In the genomic region with DNA sequence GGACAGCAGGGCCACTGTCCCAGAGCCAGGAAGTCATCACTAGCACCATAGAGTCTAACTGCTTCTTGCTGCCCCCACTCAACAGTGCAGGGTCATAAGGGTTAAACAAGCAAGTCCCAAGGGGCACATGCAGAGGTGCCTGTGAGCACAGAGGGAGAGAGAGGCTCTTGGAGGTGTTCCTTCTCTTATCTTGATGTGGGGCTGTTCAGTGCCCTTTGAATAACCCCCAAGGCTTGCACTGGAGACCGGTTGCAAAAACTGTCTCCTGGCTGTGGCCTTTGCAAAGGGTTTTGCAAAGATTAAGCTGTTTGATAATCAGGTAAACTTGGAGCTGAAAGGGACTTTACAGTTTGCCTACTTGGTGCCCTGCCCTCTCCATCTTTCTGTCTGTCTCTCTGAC, we compare ENCODE assay signal across 20 mouse cellular contexts.
DNase-seq lines count a peak whose midpoint lies in the region; ATAC-seq and TF ChIP-seq lines count a peak whose summit lies in the region.
"Had no signal": no experiment of that assay in that cellular context is flagged by ENCODE, and none has a peak within 500 bp of the region (broad histone marks: within the 10 kb centered on the region; RNA-seq: fewer than 3 reads in every experiment).

No protein-coding gene starts in this region.

- no peaks in the 10 kb centered on the region for H3K36me3 ChIP-seq in liver, embryonic 12.5 days
- no peaks in the 10 kb centered on the region for H3K36me3 ChIP-seq in thymus, adult 2 months (ENCODE audit: control insufficient read depth, insufficient read depth, low read length)
- no peaks in the 10 kb centered on the region for H3K36me3 ChIP-seq in kidney, adult 2 months (ENCODE audit: control insufficient read depth, insufficient read depth, low read length)
- H3K36me3 ChIP-seq: forebrain, embryonic 15.5 days; hindbrain, embryonic 12.5 days; kidney, embryonic 15.5 days; limb, embryonic 12.5 days; midbrain, embryonic 12.5 days had no signal

- no peak for DNase-seq in liver
- DNase-seq in thymus, postnatal 4 days: peak; percentile 40
- no peak for DNase-seq in thymus, adult 2 months
- DNase-seq in fat pad, adult 2 months (ENCODE audit: extremely low read depth, low read depth, low spot score): peak; percentile 49
- peak; percentile 59 for DNase-seq in yolk sac, embryonic 10.5 days (ENCODE audit: low spot score)
- no peak for DNase-seq in kidney, adult 2 months
- no peak for DNase-seq in adrenal gland, adult 18-20 months (ENCODE audit: low spot score in 2 of 2)
- DNase-seq: cerebellum, adult 8-10 months; heart, postnatal 14 days; kidney, postnatal 4 days; lung, postnatal 4 days; thymus, postnatal 25 days had no signal

- no peak overlapping the region for H3K4me3 ChIP-seq in liver, embryonic 12.5 days
- H3K4me3 ChIP-seq in thymus, adult 2 months (ENCODE audit: control insufficient read depth, insufficient read depth, low read length): no peak overlapping the region
- H3K4me3 ChIP-seq in kidney, adult 2 months (ENCODE audit: insufficient read depth, low read depth, low read length): no peak overlapping the region
- H3K4me3 ChIP-seq: forebrain, embryonic 15.5 days; hindbrain, embryonic 12.5 days; kidney, embryonic 15.5 days; limb, embryonic 12.5 days; midbrain, embryonic 12.5 days had no signal

- no peak for TF ChIP-seq CTCF in thymus, adult 2 months (IDR thresholded peaks at IDR 0.05; ENCODE audit: borderline replicate concordance, control insufficient read depth, extremely low read depth, insufficient read depth, low read length, poor library complexity)
- TF ChIP-seq CTCF in kidney, adult 2 months (conservative IDR thresholded peaks at IDR 0.05; ENCODE audit: insufficient read depth, insufficient read length, low read depth, low read length): no peak

- H3K4me2 ChIP-seq in liver, embryonic 12.5 days: peak overlapping the region; percentile 6; the same call in 1 of the 2 replicates
- H3K4me2 ChIP-seq: forebrain, embryonic 15.5 days; hindbrain, embryonic 12.5 days; kidney, embryonic 15.5 days; limb, embryonic 12.5 days; midbrain, embryonic 12.5 days had no signal

- 13% methylated on average over 1 of the region's 1 CpGs for WGBS in liver, embryonic 12.5 days (ENCODE audit: insufficient replicate concordance)
- 18% methylated on average over 1 of the region's 1 CpGs for WGBS in thymus, adult 2 months
- 60% methylated on average over 1 of the region's 1 CpGs for WGBS in kidney, adult 2 months

- ATAC-seq in liver, embryonic 12.5 days: no peak
- ATAC-seq: forebrain, embryonic 15.5 days; inflammation-experienced regulatory T-cells, adult 6 months had no signal

- no peaks in the 10 kb centered on the region for H3K9me3 ChIP-seq in liver, embryonic 12.5 days (replicated peaks)
- H3K9me3 ChIP-seq: forebrain, embryonic 15.5 days; hindbrain, embryonic 12.5 days; kidney, embryonic 15.5 days; limb, embryonic 12.5 days; midbrain, embryonic 12.5 days had no signal

- H3K4me1 ChIP-seq in liver, embryonic 12.5 days: peaks cover 74% of the 10 kb centered on the region
- peaks cover 28% of the 10 kb centered on the region for H3K4me1 ChIP-seq in thymus, adult 2 months (replicated peaks; ENCODE audit: control insufficient read depth, insufficient read depth, low read length)
- H3K4me1 ChIP-seq in kidney, adult 2 months (ENCODE audit: control insufficient read depth, insufficient read depth, low read length): no peaks in the 10 kb centered on the region

- H3K9ac ChIP-seq in liver, embryonic 12.5 days: no peak overlapping the region
- H3K9ac ChIP-seq: forebrain, embryonic 15.5 days; hindbrain, embryonic 12.5 days; kidney, embryonic 15.5 days; limb, embryonic 12.5 days; midbrain, embryonic 12.5 days had no signal

- H3K27ac ChIP-seq in liver, embryonic 12.5 days: peak overlapping the region; percentile 36
- H3K27ac ChIP-seq in thymus, adult 2 months (ENCODE audit: control insufficient read depth, insufficient read depth, low read length): no peak overlapping the region
- no peak overlapping the region for H3K27ac ChIP-seq in kidney, adult 2 months (ENCODE audit: insufficient read depth, low read depth, low read length)
- H3K27ac ChIP-seq: forebrain, embryonic 15.5 days; hindbrain, embryonic 12.5 days; kidney, embryonic 15.5 days; limb, embryonic 12.5 days; midbrain, embryonic 12.5 days; stomach, postnatal 0 days had no signal

- TF ChIP-seq POLR2A in thymus, adult 2 months (IDR thresholded peaks at IDR 0.05; ENCODE audit: control insufficient read depth, extremely low read depth, insufficient read depth, low read length, poor library complexity): no peak
- no peak for TF ChIP-seq POLR2A in kidney, adult 2 months (IDR thresholded peaks at IDR 0.05; ENCODE audit: low read depth, low read length)

- H3K27me3 ChIP-seq in liver, embryonic 12.5 days (replicated peaks): no peaks in the 10 kb centered on the region
- no peaks in the 10 kb centered on the region; the same call in 1 of the 2 replicates for H3K27me3 ChIP-seq in thymus, adult 2 months (ENCODE audit: control insufficient read depth, insufficient read depth, low read length)
- H3K27me3 ChIP-seq in kidney, adult 2 months (replicated peaks; ENCODE audit: control insufficient read depth, insufficient read depth, low read length): no peaks in the 10 kb centered on the region
- H3K27me3 ChIP-seq: forebrain, embryonic 15.5 days had no signal

Comparison
In these comparisons a context has a peak if more than half of its experiments do, and no peak if none do; other contexts are left out.
1. DNase-seq: peak in thymus, postnatal 4 days (single experiment), fat pad, adult 2 months (single experiment) and yolk sac, embryonic 10.5 days (single experiment); none in liver (single experiment), thymus, adult 2 months (single experiment), kidney, adult 2 months (single experiment) and adrenal gland, adult 18-20 months (0 of 2).